Mouse (Mus musculus): ENCODE results near the gene Wwox.

Wwox gene

DNA sequence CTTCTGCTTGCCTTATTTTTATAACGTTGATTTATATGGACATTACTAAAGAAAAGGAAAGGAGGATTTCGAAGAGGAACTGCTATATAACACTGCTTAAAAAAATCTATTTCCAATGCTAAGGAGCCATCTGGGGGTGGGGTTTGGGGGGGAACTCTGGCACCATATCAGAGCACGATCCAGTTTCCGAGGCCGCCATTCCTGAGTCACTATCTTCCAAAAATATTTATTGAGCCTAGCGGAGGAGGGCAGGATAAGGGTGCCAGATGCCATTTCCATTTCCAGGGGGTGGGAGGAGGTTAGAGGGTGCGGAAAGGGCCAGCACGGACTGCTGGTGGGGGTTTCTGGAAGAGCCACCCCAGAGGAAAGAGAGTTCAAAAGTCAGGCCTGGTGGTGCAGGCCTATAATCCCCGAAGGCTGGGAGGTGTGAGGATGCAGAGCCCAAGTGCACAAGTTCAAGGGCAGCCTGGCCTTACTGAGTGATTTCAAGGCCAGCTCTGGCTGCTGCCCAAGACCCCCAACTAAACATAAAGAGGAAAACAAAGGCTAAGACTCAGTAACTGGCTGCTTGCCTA is 658.6 kb downstream of the Wwox start:
- DNase-seq (ENCODE audit: low spot score), result no peak

- DNase-seq (ENCODE audit: low spot score), result no peak
These were observed 669.9 kb downstream of the Wwox start for GRCm38 (mm10) chr8:115109309-115109708.

DNA sequence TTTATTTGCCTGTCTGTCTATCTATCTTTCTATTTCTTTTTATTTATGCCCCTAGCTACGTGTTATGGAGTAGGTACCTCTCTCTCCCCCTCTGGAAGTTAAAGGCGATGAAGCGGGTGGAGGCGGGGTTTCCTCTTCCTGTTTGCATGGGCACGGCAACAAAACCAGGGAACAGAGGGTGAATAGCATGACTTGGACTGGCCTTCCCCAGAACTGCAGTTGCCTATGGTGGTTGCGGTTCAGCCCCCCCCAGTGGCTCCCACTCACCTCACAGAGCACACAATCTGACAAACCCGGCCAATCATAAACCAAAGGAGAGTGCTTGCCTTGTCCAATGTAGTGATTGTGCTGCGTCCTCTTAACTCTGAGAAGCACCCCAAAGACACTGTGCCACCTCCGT is 671.0 kb downstream of the Wwox start:
- no peak for DNase-seq (ENCODE audit: low spot score)

DNA sequence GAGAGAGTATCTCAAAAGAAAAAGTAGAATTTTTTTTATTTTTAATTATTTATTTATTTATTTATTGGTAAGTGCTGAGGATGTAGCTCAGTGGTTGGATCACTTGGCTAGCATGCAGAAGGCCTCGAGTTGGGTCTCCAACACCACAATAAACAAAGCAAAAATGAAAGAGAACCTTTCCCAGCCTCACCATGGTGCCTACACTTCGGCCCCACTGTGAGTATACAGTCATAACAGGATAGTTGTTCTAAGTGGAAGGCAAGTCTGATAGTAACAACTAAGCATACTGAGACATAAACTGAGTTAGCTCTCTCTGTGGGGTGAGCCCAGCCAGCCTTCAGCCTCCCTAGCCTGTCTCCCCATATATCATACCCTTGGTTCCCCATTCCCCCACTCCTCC is 672.6 kb downstream of the Wwox start:
- no peak for DNase-seq (ENCODE audit: low spot score)

GRCm38 (mm10) chr8:115114498-115114897 is 675.0 kb downstream of the Wwox start:
- DNase-seq (ENCODE audit: low spot score), result no peak

GRCm38 (mm10) chr8:115126081-115126480 is 686.6 kb downstream of the Wwox start:
- DNase-seq (ENCODE audit: low spot score), result no peak

- DNase-seq (ENCODE audit: low spot score), result no peak
These were observed 687.2 kb downstream of the Wwox start for GRCm38 (mm10) chr8:115126674-115127073.

- no peak for DNase-seq (ENCODE audit: low spot score)
These were observed 689.9 kb downstream of the Wwox start for GRCm38 (mm10) chr8:115129307-115129706.

- no peak for DNase-seq (ENCODE audit: low spot score)
These were observed 693.7 kb downstream of the Wwox start for GRCm38 (mm10) chr8:115133119-115133518.

GRCm38 (mm10) chr8:115133711-115134218 is 694.3 kb downstream of the Wwox start:
- no peak for DNase-seq (ENCODE audit: low spot score)

DNA sequence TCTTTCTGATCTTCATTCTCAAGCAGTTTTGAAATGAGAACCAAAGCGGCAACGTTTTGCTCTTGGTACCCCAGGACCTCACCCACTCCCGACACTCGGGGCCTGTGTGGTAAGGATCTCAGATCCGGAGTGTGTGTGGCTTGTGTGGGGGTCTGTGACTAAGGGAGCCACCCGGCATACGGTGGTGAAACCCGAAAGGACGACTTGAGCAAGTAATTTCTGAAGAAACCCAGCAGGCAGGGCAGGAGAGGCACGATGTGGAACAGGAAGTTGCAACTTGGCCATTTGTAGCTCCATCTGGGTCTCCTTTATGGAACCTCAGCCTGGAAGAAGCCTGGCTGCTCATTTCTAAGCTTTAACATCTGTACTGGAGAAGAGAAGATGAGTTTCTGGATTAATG is 697.4 kb downstream of the Wwox start:
- no peak for DNase-seq (ENCODE audit: low spot score)

DNA sequence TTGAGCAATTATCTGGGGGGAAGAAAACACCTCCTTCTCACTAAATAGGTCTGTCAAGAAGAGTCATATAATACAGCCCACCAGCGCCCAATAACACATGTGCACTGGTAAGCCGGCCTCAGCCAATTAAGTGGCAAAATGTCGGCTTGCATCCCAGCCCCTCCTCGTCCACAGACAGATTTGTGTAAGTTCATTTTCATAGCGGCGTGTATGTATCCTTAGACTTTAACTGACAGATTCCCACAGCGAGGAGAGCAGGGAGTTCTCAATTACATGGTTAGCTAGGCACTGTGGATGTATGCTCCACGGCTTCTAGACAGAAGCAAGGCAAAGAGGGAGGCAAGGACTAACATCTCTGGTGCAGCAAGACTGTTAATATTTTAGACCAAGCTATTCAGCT is 702.2 kb downstream of the Wwox start:
- no peak for DNase-seq (ENCODE audit: low spot score)

DNA sequence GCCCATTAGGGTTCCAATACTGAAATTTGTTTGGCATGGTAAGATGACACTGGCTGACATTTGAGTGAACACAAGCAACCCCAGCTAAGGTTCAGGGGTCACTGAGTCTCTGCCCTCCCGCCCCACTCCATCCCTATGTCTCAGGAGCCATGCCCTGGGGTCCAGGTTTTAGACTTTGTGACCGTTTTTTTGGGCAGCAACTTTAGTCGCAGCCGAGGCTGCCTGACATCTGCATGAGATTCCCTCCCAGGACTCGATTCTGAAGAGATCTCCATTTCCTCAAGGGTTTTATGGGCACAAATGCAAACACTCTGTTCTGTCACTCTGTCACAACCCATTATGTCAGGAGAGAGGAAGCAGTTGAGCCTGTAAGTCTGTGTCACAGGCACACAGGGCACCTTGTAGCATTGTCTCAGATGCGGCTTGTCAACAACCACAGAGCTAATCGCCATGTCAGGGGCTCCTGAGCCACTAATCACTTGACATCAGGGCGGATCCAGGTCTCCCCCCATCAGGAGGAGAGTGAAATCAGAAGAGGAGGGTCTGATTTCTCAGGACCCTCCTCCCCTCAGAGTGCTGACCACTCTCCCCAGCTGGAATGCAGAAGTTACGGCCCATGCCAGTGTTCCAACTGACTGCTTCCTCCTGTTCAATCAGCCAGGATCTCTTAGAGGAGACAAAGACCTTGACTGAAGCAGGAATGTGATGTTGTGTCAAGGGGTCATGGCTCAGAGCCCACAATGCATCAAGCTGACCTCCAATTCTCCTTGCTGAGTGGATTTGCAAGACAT is 704.3 kb downstream of the Wwox start:
- DNase-seq (ENCODE audit: low spot score), result no peak

DNA sequence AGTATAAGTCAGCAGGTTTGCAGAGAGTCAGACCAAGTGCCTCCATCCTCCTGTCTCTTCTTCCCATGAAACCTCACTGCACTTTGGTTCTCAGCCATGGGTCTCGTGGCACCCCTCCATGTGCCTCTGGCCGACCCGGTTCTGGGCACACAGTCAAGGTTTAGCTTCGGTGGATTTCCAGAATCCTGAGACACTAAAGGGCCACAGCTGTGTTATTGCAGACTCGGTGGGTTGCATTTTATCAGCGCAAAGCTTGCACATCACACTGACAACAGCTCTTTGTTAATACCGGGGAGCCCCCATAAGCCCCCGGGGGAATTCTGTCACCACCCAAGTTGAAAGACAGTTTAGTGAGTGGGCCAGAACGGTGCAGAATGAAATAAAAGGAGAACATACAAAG is 707.6 kb downstream of the Wwox start:
- DNase-seq (ENCODE audit: low spot score), result peak; percentile 11

DNA sequence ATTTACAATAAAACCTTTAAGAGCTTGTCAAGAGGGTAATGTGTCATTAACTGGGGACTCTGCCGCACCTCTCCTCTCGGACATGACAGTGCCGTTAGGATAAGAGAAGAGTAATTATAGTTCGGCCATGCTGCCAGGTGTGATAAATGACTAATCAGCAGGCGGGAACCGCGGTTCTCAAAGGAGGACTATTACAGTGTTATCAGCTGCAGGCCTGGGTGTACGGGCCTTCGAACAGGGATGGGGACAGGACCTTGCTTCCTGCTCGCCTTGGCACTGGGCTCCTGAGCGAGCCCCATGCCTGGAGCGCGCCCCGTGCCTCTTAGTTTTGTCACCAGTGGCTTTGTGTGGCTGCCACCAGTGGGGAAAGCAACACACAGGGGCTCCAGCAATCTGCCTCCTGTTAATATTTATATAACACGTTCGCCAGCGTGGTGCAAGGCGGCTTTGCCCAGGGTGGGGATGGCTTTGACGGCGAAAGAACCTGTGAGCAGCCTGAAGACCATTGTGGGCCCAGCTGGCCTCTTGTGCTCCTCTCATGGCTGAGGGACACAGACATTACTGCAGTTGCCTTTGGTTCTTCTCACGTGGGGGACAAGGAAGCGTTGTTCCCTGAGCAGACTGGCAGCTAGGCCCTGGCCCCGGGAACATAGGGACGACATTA is 711.1 kb downstream of the Wwox start:
- DNase-seq (ENCODE audit: low spot score), result no peak

GRCm38 (mm10) chr8:115151416-115151815 is 712.0 kb downstream of the Wwox start:
- DNase-seq (ENCODE audit: low spot score), result no peak

DNA sequence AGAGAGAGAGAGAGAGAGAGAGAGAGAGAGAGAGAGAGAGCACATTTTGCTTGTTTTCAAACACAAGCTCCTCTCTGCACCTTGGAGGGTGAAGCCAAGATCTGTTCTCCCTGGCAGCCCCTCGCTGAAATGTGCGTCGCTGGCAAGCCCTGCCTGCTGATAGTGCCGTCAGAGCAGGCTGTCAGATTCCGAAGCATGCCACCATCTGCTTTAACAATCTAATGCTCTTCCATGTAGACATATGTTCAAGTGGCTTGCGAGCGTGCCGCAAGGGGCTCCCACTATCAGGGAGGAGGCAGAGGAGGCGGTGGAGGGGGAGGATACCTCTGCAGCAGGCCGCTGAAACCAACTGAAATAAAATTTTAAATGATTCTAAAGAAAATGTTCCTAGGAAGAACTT is 714.6 kb downstream of the Wwox start:
- no peak for DNase-seq (ENCODE audit: low spot score)

GRCm38 (mm10) chr8:115156142-115156541 is 716.7 kb downstream of the Wwox start:
- DNase-seq (ENCODE audit: low spot score), result peak; percentile 12

DNA sequence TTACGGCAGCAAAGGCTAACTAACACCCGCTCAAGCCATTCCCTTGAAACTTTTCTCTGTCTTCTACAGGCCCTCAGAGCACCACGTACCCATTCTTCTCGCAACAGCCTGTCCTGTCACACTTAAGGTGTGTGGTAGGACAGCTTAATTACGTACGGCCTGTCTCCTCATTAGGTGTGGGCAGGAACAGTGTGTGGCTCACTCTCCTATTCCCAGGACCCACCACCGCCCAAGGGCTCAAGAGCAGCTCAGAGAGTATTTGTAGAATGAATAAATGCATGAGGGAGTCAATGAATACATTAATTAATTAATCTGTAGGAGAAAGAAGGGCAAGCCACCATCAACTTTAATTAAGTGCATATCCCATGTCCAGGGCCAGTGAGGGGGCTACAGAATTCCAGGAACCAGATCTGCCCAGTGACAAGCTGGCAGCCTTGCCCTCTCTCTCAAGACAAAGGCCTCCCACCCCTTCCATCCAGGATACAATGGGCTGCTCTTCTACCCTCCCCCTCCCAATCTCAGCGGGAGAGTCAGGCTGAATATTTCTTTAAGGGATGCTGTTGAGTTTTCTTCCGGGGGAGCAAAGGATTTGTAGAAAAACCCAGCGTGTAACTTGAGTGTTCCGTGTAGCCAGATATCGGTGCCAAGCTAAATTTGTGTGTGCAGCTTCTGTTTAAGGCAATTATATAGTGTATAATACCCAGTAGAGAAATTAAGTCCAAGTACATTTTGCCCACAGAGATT is 718.7 kb downstream of the Wwox start:
- DNase-seq (ENCODE audit: low spot score), result no peak

DNA sequence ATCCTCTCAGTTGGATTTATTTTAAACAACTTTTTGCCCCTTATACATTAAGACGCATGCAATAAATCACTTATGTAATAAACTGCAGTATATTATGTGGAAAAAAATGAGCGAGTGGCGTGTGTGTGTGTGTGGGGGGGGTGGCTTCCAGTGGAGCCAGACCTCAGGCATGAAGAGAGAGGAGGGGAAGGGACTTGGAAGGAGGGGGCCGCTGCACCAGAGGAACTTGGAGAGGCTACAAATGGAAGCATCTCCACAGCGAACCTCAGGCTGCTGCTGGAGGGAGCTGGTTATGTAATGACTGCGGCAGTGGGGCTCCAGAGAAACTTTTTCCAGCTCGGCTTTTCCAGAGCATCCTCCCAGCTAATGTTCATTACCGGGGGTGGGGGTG is 719.3 kb downstream of the Wwox start:
- DNase-seq (ENCODE audit: low spot score), result no peak

DNA sequence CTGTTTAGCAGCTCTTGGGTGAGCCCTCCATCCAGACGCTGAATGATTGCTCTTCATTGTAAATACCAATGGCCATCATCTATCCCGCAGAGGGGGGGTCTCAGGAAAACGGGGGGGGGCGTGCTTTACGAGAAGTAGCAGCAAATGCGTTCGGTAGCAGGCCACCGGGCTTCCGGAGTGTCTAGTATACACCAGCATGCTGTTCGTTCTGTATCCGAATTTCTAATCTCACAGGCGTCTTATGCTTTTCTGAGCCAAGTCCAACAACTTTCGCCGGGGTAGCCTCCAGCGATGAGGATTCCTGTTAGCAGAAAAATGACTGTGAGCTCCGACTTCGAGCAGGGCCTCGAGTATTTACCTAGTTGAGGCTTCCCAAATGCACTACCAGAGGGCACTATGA is 719.8 kb downstream of the Wwox start:
- no peak for DNase-seq (ENCODE audit: low spot score)

DNA sequence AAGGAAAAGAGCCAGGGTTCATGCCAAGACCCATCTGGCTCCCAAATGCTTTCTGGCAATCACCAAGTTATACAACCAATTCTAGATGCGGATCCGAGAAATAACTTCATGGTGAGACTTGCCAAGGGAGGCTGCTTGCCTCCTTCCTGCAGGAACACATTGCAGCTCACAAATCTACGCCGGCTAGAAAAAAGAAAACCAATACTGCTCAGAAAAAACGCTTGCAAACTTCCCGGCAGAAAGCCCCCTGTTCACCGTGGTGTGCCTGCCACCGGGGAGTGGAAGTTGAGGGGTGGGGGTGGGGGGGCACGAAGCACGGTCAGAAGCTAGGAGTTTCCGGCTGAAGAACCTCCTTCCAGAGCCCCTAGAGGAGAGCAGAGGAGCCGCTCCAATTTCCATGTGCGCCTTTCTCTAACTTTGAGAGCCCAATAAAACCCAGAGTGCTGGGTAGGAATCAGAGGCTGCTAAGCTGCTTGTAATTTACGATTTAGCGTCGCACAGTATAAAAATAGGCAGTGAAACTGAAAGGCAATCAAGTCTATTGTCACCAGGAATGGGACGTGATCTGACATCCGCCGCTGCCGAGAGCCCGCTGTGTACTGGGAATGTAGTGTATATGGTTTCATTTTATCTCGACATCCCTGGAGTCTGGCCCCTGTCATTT is 720.4 kb downstream of the Wwox start:
- DNase-seq (ENCODE audit: low spot score), result no peak
